Mouse (Mus musculus): ENCODE measurements around the gene Gtf2i.

GRCm38 (mm10) chr5:134246146-134246545, 68.4 kb downstream of the Gtf2i start:
- no peak for TF ChIP-seq MAFK (IDR thresholded peaks at IDR 0.05; ENCODE audit: insufficient read depth, low read depth, low read length)
- TF ChIP-seq ZC3H11A (IDR thresholded peaks at IDR 0.05; ENCODE audit: borderline replicate concordance, low read depth, low read length) = no peak
- TF ChIP-seq ZNF384 (IDR thresholded peaks at IDR 0.05; ENCODE audit: low read depth, low read length) = no peak
- no peak for TF ChIP-seq CHD2 (IDR thresholded peaks at IDR 0.05; ENCODE audit: low read depth, low read length)
- no peak for TF ChIP-seq HCFC1 (IDR thresholded peaks at IDR 0.05; ENCODE audit: borderline replicate concordance, insufficient read depth, low read length)

All from ES-E14 (cell line).